Mouse (Mus musculus) liver (tissue): ENCODE measurements around the gene Erf.
A peak's percentile ranks its signal among the peaks of the same experiment; 100 is the strongest.

Experiments
- DNase-seq: peaks from one replicate; pipeline ENCODE4 v3.0.0-alpha.2; 2020; ENCODE audit warnings: mixed read lengths

Erf gene

GRCm38 (mm10) chr7:25237249-25238014 is 13.1 kb downstream of the Erf start, which contains the start of gene Gsk3a:
Gene Gsk3a (minus strand): TSS chr7:25237851.
- DNase-seq, result peak; percentile 97

GRCm38 (mm10) chr7:25235526-25235925 is 15.0 kb downstream of the Erf start:
- DNase-seq, result no peak

GRCm38 (mm10) chr7:25233061-25233460 is 17.5 kb downstream of the Erf start:
- DNase-seq, result no peak

- no peak for DNase-seq
Observed at GRCm38 (mm10) chr7:25232101-25232648, 18.4 kb downstream of the Erf start.

- no peak for DNase-seq
Observed at GRCm38 (mm10) chr7:25230690-25231285, 19.8 kb downstream of the Erf start.

GRCm38 (mm10) chr7:25227523-25228300 is 22.8 kb downstream of the Erf start:
- no peak for DNase-seq

GRCm38 (mm10) chr7:25222275-25222967 is 28.1 kb downstream of the Erf start:
- DNase-seq, result no peak

- peak; percentile 98 for DNase-seq
Observed at GRCm38 (mm10) chr7:25221102-25221883, 29.3 kb downstream of the Erf start, which contains the start of gene Zfp526. Gene Zfp526 (plus strand): TSS chr7:25221425.

GRCm38 (mm10) chr7:25220457-25221101 is 30.0 kb downstream of the Erf start, which contains the start of gene Dedd2:
Gene Dedd2 (minus strand): TSS chr7:25220615.
- DNase-seq, result peak; percentile 63

- DNase-seq, result peak; percentile 98
Observed at GRCm38 (mm10) chr7:25219756-25220456, 30.7 kb downstream of the Erf start.

- DNase-seq, result no peak
Observed at GRCm38 (mm10) chr7:25219416-25219750, 31.2 kb downstream of the Erf start.

GRCm38 (mm10) chr7:25218705-25219415 is 31.7 kb downstream of the Erf start:
- peak; percentile 78 for DNase-seq

GRCm38 (mm10) chr7:25217653-25218395 is 32.7 kb downstream of the Erf start:
- DNase-seq, result peak; percentile 52

- no peak for DNase-seq
Observed at GRCm38 (mm10) chr7:25214172-25214571, 36.4 kb downstream of the Erf start.

GRCm38 (mm10) chr7:25213099-25213498 is 37.5 kb downstream of the Erf start:
- DNase-seq, result no peak

GRCm38 (mm10) chr7:25210482-25210881 is 40.1 kb downstream of the Erf start:
- DNase-seq, result no peak

- DNase-seq, result peak; percentile 81
Observed at GRCm38 (mm10) chr7:25209161-25209622, 41.4 kb downstream of the Erf start.

GRCm38 (mm10) chr7:25206094-25206830 is 44.3 kb downstream of the Erf start:
- DNase-seq, result no peak
